Mouse (Mus musculus) lung, postnatal 0 days (tissue): ENCODE results near the gene Dnase2b. TPM values are rescaled to one million over a fixed set of nuclear protein-coding genes. Genes with fewer than 3 reads are reported as not detected.

Experiments used
- ATAC-seq: fragments of 200-750 bp; cut with Nextera tagmentation; 2 replicates; pipeline ENCODE4 v1.8.0; 2017; ENCODE audit warnings: moderate library complexity
- DNase-seq: peaks from one replicate; pipeline ENCODE4 v3.0.0-alpha.2; 2016; ENCODE audit warnings: low spot score
- H3K27ac ChIP-seq: fragments of 300-500 bp; sonication (generic); 2 replicates; pipeline ENCODE4 v1.5.1; 2014; ENCODE audit warnings: antibody characterized with exemption, mild to moderate bottlenecking, low read length, mixed read lengths
- H3K27me3 ChIP-seq: fragments of 300-500 bp; sonication (generic); replicated peaks from 2 replicates; pipeline ENCODE4 v1.6.1; 2014; ENCODE audit warnings: low read length, mixed read lengths; ENCODE audit not compliant: insufficient read depth
- H3K36me3 ChIP-seq: fragments of 300-500 bp; sonication (generic); 2 replicates; pipeline ENCODE4 v1.6.1; 2014; ENCODE audit warnings: low read length, mixed read lengths; ENCODE audit not compliant: insufficient read depth
- H3K4me1 ChIP-seq: fragments of 300-500 bp; sonication (generic); 2 replicates; pipeline ENCODE4 v1.6.1; 2014; ENCODE audit warnings: antibody characterized with exemption, low read depth, low read length, mixed read lengths; ENCODE audit not compliant: insufficient read depth
- H3K4me2 ChIP-seq: fragments of 300-500 bp; sonication (generic); replicated peaks from 2 replicates; pipeline ENCODE4 v1.6.1; 2014; ENCODE audit warnings: low read depth, mild to moderate bottlenecking, low read length, moderate library complexity, mixed read lengths
- H3K4me3 ChIP-seq: fragments of 300-500 bp; sonication (generic); 2 replicates; pipeline ENCODE4 v1.5.1; 2014; ENCODE audit warnings: low read depth, low read length
- H3K9ac ChIP-seq: fragments of 300-500 bp; sonication (generic); replicated peaks from 2 replicates; pipeline ENCODE4 v1.6.1; 2014; ENCODE audit warnings: low read depth, mild to moderate bottlenecking
- H3K9me3 ChIP-seq: fragments of 300-500 bp; sonication (generic); 2 replicates; pipeline ENCODE4 v1.6.1; 2016; ENCODE audit warnings: low read length, mixed read lengths
- CTCF ChIP-seq: IDR thresholded peaks from 2 replicates; pipeline ENCODE4 v1.5.1; 2016; ENCODE audit warnings: antibody characterized with exemption, mild to moderate bottlenecking
- EP300 ChIP-seq: IDR thresholded peaks from 2 replicates; pipeline ENCODE4 v1.6.1; 2016; ENCODE audit warnings: antibody characterized with exemption, mild to moderate bottlenecking, control low read depth
- WGBS: fragments of 180-500 bp; shearing (Covaris S2); extraction: QIAGEN DNeasy Blood & Tissue Kit; methylation state at CpG from one replicate; pipeline ENCODE4 v1.1.7; 2014; 5-methylcytosine and 5-hydroxymethylcytosine counted together
- polyA plus RNA-seq: library from polyadenylated mRNA; unstranded; fragments of >200 nt; fragmentation: Nextera tagmentation; extraction: Ambion mirVana; gene quantifications from 2 replicates; pipeline ENCODE4 v1.2.1, GENCODE M21; 2015

Gene Dnase2b
- polyA plus RNA-seq, 1 experiment from 2014 or later, result 0.07 TPM

DNA sequence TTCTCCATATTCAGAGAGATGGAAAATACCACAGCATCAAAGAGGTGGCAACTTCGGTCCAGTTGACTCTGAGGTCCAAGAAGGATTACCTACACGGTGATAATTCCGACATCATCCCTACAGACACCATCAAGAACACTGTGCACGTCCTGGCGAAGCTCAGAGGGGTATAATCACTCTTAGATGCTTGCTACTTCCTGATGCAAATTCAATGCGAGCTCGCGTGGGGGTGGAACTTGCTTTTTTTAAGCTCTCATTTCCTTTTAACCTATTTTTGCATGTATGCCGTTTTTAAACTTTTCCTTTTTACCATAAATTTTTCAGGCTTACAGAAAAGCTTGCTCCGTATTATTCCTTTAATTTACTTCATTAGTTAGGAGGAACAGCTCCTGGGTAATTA, 5.1 kb downstream of the Dnase2b start:
- no peak overlapping the region for H3K4me2 ChIP-seq
- WGBS, result 77% methylated on average over 10 of the region's 10 CpGs
- no peaks in the 10 kb centered on the region for H3K27me3 ChIP-seq
- no peak overlapping the region for H3K9ac ChIP-seq
- TF ChIP-seq CTCF (no peak), EP300 (no peak)
- no peak for DNase-seq
- ATAC-seq, result no peak
- no peak overlapping the region for H3K4me3 ChIP-seq
- no peak overlapping the region for H3K27ac ChIP-seq
- H3K4me1 ChIP-seq, result no peaks in the 10 kb centered on the region
- no peaks in the 10 kb centered on the region for H3K36me3 ChIP-seq
- no peaks in the 10 kb centered on the region for H3K9me3 ChIP-seq

DNA sequence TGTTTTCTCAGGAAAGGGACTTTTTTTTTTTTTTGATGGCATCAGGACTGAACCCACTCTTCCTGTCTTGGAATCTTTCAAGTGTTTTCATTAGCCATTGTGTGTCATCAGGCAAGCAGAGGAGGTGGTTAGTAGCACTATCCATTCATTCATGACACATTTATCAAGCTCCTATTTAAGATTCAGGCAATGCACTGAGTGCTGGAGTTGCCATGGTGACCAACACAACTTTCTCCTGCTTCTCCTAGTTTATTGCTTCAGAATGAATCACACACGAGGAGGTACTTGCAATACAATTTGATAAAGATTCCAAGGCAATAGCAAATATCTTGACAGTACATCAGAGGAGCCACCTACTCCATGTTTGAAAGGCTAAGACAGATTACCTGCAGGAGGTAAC, 8.0 kb downstream of the Dnase2b start:
- no peak for ATAC-seq
- no peak overlapping the region for H3K27ac ChIP-seq
- H3K9me3 ChIP-seq, result no peaks in the 10 kb centered on the region
- no peak overlapping the region for H3K4me3 ChIP-seq
- H3K4me1 ChIP-seq, result no peaks in the 10 kb centered on the region
- no peaks in the 10 kb centered on the region for H3K27me3 ChIP-seq
- DNase-seq, result no peak
- TF ChIP-seq CTCF (no peak), EP300 (no peak)
- no peak overlapping the region for H3K9ac ChIP-seq
- H3K36me3 ChIP-seq, result no peaks in the 10 kb centered on the region
- 24% methylated on average over 1 of the region's 1 CpGs for WGBS
- H3K4me2 ChIP-seq, result no peak overlapping the region

DNA sequence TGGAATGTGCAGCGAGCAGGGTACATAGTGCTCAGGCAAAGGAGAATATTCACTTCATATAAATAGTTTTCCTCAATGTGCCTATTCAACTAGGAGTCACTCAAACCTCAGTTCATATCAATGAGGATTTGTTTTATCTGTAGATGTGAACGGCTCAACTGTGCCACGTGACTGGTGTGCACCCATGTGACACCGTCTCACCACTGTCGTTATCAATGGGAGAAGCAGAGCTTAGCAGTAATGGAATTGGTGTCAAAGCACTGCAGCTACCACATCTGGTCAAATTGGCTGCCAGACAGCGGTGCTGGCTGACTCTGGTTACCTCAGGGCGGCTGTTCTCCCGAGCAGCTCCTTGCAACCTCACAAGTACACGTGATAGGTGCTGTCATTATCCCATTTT, 10.7 kb downstream of the Dnase2b start:
- no peaks in the 10 kb centered on the region for H3K4me1 ChIP-seq

DNA sequence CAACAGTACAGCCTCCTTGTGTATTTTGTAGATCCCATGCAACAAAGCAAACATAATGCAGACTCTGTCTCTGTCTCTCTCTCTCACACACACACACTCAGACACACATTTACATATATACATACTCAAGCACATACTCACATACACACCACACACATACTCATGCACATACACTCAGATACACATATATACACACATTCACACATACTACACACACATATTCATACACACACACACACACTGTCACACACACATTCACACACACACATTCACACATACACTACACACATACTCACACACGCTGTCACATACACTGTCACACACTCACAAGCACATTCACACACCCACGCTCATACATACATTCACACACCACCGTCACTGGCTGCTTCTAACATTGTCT, 12.9 kb downstream of the Dnase2b start:
- ATAC-seq (no peak), DNase-seq (no peak)
- no peaks in the 10 kb centered on the region for H3K36me3 ChIP-seq
- H3K4me1 ChIP-seq, result no peaks in the 10 kb centered on the region
- no peak overlapping the region for H3K4me2 ChIP-seq
- H3K27ac ChIP-seq, result no peak overlapping the region
- H3K9ac ChIP-seq, result no peak overlapping the region
- whole genome bisulfite sequencing, result 77% methylated on average over 3 of the region's 3 CpGs
- TF ChIP-seq EP300 (no peak), CTCF (no peak)
- no peak overlapping the region for H3K4me3 ChIP-seq
- no peaks in the 10 kb centered on the region for H3K9me3 ChIP-seq
- H3K27me3 ChIP-seq, result no peaks in the 10 kb centered on the region

More for the DNA sequence above, 10.7 kb downstream of the Dnase2b start:
- Histone ChIP-seq H3K4me2 (no peak overlapping the region), H3K27ac (no peak overlapping the region), H3K9me3 (no peaks in the 10 kb centered on the region), H3K4me3 (no peak overlapping the region), H3K9ac (no peak overlapping the region), H3K36me3 (no peaks in the 10 kb centered on the region), H3K27me3 (no peaks in the 10 kb centered on the region)
- DNase-seq (no peak), ATAC-seq (no peak)
- 77% methylated on average over 9 of the region's 9 CpGs for WGBS
- TF ChIP-seq CTCF, result no peak
- no peak for TF ChIP-seq EP300

DNA sequence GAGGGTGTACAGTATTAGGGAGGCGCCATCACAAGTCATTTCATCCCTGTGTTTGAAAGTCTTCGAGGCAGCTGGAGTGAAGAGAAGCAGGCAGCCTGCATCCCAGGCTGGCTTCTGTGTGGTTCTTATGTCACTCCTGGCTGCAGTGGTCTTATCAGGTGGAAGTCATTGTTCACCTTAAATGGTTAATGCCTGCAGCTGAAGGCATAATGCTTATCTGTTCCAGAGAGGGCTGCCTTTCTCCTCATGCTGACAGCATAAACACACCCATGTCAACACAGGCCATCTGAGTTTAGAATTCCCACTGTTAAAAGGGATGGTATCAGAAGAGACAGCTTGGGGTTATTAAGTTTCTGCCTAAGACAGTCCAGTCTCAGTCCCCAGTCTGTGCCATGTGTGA, 14.2 kb downstream of the Dnase2b start:
- TF ChIP-seq CTCF (no peak), EP300 (no peak)
- no peaks in the 10 kb centered on the region for H3K9me3 ChIP-seq
- H3K27ac ChIP-seq, result no peak overlapping the region
- DNase-seq (no peak), ATAC-seq (no peak)
- no peaks in the 10 kb centered on the region for H3K27me3 ChIP-seq
- no peaks in the 10 kb centered on the region for H3K36me3 ChIP-seq
- H3K9ac ChIP-seq, result no peak overlapping the region
- no peak overlapping the region for H3K4me2 ChIP-seq
- no peaks in the 10 kb centered on the region for H3K4me1 ChIP-seq
- WGBS, result 58% methylated on average over 2 of the region's 2 CpGs
- H3K4me3 ChIP-seq, result no peak overlapping the region

DNA sequence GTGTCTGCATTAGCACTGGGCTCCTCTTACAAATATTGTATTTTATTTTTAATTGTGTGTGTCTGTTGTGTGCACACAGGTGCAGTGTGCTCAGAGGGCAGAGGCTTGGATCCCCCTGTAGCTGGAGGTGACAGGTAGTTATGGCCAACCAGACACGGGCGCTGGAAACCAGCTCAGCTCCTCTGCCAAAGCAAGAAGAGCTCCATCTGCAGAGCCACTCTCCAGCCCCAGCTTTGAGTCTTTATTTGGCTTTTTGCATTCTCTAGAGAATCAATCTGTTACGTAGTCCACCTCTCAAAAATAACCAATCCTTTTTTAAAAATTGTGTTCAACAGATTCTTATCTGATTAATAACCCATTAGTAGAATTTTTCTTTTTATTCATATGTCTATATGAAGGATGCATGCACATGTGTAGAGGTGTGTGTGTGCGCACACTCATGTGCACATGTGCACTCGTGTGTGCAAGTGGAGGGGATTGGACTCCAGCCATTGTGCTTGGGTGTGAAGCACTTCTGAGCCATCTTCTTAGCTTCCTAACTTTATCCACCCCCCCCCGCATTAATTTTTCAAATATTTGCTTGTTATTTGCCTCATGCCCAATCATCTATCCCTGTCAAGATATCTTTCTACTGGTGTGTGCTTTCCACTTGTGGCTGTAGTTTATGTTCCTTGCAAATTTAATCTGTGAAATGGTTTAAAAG, 16.0 kb downstream of the Dnase2b start:
- H3K4me3 ChIP-seq, result no peak overlapping the region
- H3K9ac ChIP-seq, result no peak overlapping the region
- H3K4me1 ChIP-seq, result no peaks in the 10 kb centered on the region
- no peak overlapping the region for H3K27ac ChIP-seq
- TF ChIP-seq EP300, result no peak
- TF ChIP-seq CTCF, result no peak
- WGBS, result 81% methylated on average over 6 of the region's 6 CpGs
- H3K9me3 ChIP-seq, result no peaks in the 10 kb centered on the region
- ATAC-seq (no peak), DNase-seq (no peak)
- no peaks in the 10 kb centered on the region for H3K27me3 ChIP-seq
- H3K4me2 ChIP-seq, result no peak overlapping the region
- no peaks in the 10 kb centered on the region for H3K36me3 ChIP-seq

DNA sequence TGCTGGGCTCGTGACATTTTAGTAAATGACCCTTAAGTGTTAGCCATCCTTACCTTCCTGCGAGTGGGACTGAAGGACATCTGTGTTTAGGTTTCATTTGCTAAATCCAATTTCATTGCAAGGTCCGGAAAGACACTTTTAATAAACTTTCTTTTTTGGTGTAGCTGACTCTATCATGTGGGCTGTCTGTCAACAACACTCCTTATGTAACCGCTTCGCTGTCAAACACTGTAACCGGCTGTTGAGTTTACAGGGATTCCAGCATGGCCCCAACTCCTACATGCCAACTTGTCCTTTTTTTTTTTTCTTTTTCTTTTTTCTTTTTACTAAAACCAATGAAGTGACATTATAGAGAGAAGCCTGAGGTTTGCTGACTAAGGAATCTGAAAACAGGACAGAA, 17.0 kb downstream of the Dnase2b start:
- Histone ChIP-seq H3K4me2 (no peak overlapping the region), H3K27me3 (no peaks in the 10 kb centered on the region), H3K27ac (no peak overlapping the region), H3K9ac (no peak overlapping the region), H3K36me3 (no peaks in the 10 kb centered on the region), H3K4me3 (no peak overlapping the region), H3K4me1 (no peaks in the 10 kb centered on the region), H3K9me3 (no peaks in the 10 kb centered on the region)
- no peak for ATAC-seq
- TF ChIP-seq EP300 (no peak), CTCF (no peak)
- peak; percentile 24 for DNase-seq
- WGBS, result 38% methylated on average over 6 of the region's 6 CpGs
